In the genomic region with DNA sequence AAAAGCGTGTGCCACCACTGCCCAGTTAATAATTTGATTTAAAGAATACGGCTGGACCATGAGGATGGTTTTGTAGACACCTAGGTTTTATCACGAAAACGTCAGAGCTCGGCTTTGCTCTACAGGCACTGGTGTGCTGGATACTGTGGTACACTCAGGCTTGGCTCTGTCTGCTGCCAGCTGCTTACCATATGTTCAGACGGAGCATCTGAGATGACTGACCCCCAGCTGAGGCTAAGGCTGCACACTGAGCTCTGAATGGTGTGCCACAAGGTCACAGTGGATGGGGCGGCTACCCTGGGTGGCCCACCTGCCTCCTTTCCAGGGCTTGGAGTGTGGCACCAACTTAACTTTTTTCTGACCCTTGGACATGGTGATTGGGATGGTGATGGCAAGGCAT, we compare ENCODE assay signal across 23 mouse cellular contexts. TPM values are rescaled to one million over a fixed set of nuclear protein-coding genes. Genes with fewer than 3 reads are reported as not detected.
DNase-seq lines count a peak whose midpoint lies in the region; ATAC-seq and TF ChIP-seq lines count a peak whose summit lies in the region.
"Had no signal": no experiment of that assay in that cellular context is flagged by ENCODE, and none has a peak within 500 bp of the region (broad histone marks: within the 10 kb centered on the region; RNA-seq: fewer than 3 reads in every experiment).

No protein-coding gene starts in this region.

- H3ac ChIP-seq in myocyte (ENCODE audit: control insufficient read depth, insufficient read length): no peak overlapping the region

- no peak overlapping the region for H3K4me3 ChIP-seq in midbrain, postnatal 0 days (ENCODE audit: low read depth, low read length)
- no peak overlapping the region for H3K4me3 ChIP-seq in midbrain, embryonic 13.5 days (replicated peaks)
- H3K4me3 ChIP-seq in myocyte: no peak overlapping the region
- H3K4me3 ChIP-seq: embryonic facial prominence, embryonic 13.5 days; forebrain, embryonic 13.5 days; heart, embryonic 13.5 days; hindbrain, embryonic 13.5 days had no signal

- no peaks in the 10 kb centered on the region for H3K79me2 ChIP-seq in myocyte (ENCODE audit: control insufficient read depth, insufficient read depth)

- 83% methylated on average over 7 of the region's 7 CpGs for WGBS in midbrain, postnatal 0 days
- 84% methylated on average over 7 of the region's 7 CpGs for WGBS in midbrain, embryonic 13.5 days

- no peaks in the 10 kb centered on the region for H3K9me3 ChIP-seq in midbrain, postnatal 0 days (ENCODE audit: low read length)
- no peaks in the 10 kb centered on the region for H3K9me3 ChIP-seq in midbrain, embryonic 13.5 days
- H3K9me3 ChIP-seq: forebrain, embryonic 13.5 days; heart, embryonic 13.5 days; hindbrain, embryonic 13.5 days had no signal

- no peak overlapping the region for H3K9ac ChIP-seq in midbrain, postnatal 0 days (replicated peaks; ENCODE audit: low read length, poor library complexity, severe bottlenecking)
- H3K9ac ChIP-seq in midbrain, embryonic 13.5 days (replicated peaks): no peak overlapping the region
- H3K9ac ChIP-seq: embryonic facial prominence, embryonic 13.5 days; forebrain, embryonic 13.5 days; forebrain, postnatal 0 days; heart, embryonic 13.5 days; hindbrain, embryonic 13.5 days had no signal

- no peak overlapping the region for H3K27ac ChIP-seq in midbrain, postnatal 0 days (ENCODE audit: low read depth, low read length)
- no peak overlapping the region for H3K27ac ChIP-seq in midbrain, embryonic 13.5 days
- H3K27ac ChIP-seq: embryonic facial prominence, embryonic 13.5 days; forebrain, embryonic 13.5 days; heart, embryonic 13.5 days; hindbrain, embryonic 13.5 days had no signal

- intact Hi-C loops in left cerebral cortex, postnatal 4 days (cut with DNase I): no loop called here

- no peak overlapping the region for H3K4me2 ChIP-seq in midbrain, postnatal 0 days (ENCODE audit: low read depth, low read length, poor library complexity, severe bottlenecking)
- no peak overlapping the region for H3K4me2 ChIP-seq in midbrain, embryonic 13.5 days (replicated peaks)
- no peak overlapping the region for H3K4me2 ChIP-seq in myocyte (ENCODE audit: low read depth)
- H3K4me2 ChIP-seq: embryonic facial prominence, embryonic 13.5 days; forebrain, embryonic 13.5 days; heart, embryonic 13.5 days; hindbrain, embryonic 13.5 days had no signal

- TF ChIP-seq POLR2A in myocyte (IDR thresholded peaks at IDR 0.05; ENCODE audit: insufficient read length, low read depth): no peak

- no peaks in the 10 kb centered on the region for H3K4me1 ChIP-seq in midbrain, postnatal 0 days (ENCODE audit: insufficient read depth, low read length)
- H3K4me1 ChIP-seq in midbrain, embryonic 13.5 days (replicated peaks): peaks cover 6% of the 10 kb centered on the region; the same call in 1 of the 2 replicates
- H3K4me1 ChIP-seq: forebrain, embryonic 13.5 days had no signal

- no peaks in the 10 kb centered on the region for H3K27me3 ChIP-seq in midbrain, postnatal 0 days (ENCODE audit: insufficient read depth, low read length)
- peaks cover 4% of the 10 kb centered on the region for H3K27me3 ChIP-seq in midbrain, embryonic 13.5 days
- no peaks in the 10 kb centered on the region for H3K27me3 ChIP-seq in myocyte (ENCODE audit: control insufficient read depth, insufficient read depth, insufficient read length)
- H3K27me3 ChIP-seq: embryonic facial prominence, embryonic 13.5 days; forebrain, embryonic 13.5 days; heart, embryonic 13.5 days had no signal

- H3K36me3 ChIP-seq in midbrain, postnatal 0 days (ENCODE audit: insufficient read depth, low read length): no peaks in the 10 kb centered on the region
- no peaks in the 10 kb centered on the region for H3K36me3 ChIP-seq in midbrain, embryonic 13.5 days
- H3K36me3 ChIP-seq in myocyte (ENCODE audit: control insufficient read depth, insufficient read depth): peaks cover 26% of the 10 kb centered on the region
- H3K36me3 ChIP-seq: embryonic facial prominence, embryonic 13.5 days; G1E; hindbrain, embryonic 13.5 days had no signal

- no peak for ATAC-seq in cerebellum, adult (ENCODE audit: insufficient number of reproducible peaks, low FRiP score, low TSS enrichment)
- no peak for ATAC-seq in midbrain, postnatal 0 days (ENCODE audit: low FRiP score)
- no peak for ATAC-seq in midbrain, embryonic 13.5 days
- ATAC-seq: CD4-positive, CD25-positive, alpha-beta regulatory T cell, adult 4 months; forebrain, embryonic 13.5 days; forebrain, postnatal 0 days had no signal

- no peak for TF ChIP-seq CTCF in midbrain, postnatal 0 days (IDR thresholded peaks at IDR 0.05)

- peak; percentile 59 to 75 for DNase-seq in cerebellum, postnatal 10 days
- DNase-seq in left cerebral cortex, postnatal 4 days: peak; percentile 62
- DNase-seq in left cerebral cortex, adult 9 months (ENCODE audit: low spot score in 2 of 2): no peak
- peak; percentile 39 for DNase-seq in midbrain, postnatal 0 days (ENCODE audit: low spot score)
- no peak for DNase-seq in adrenal gland, postnatal 14 days
- DNase-seq: adrenal gland, adult 8-10 months; B cell, adult 2 months; cerebellum, adult 11-12 months; cerebellum, adult 9-10 months; cerebellum, postnatal 36 days; embryo, embryonic 11 days; forebrain, postnatal 0 days; gastrocnemius, postnatal 25 days; heart, postnatal 36 days had no signal

TF ChIP-seq in myocyte, 11 proteins besides CTCF, POLR2A, EP300 and RAD21:
- TF ChIP-seq CEBPB (IDR thresholded peaks at IDR 0.05; ENCODE audit: insufficient read depth, poor library complexity, severe bottlenecking): no peak
- peak in 2 of 3 experiments; percentile 39 to 55 for TF ChIP-seq MYOD1 (IDR thresholded peaks at IDR 0.05; ENCODE audit: control insufficient read depth in 1 of 3, insufficient read length in 2 of 3, low read depth in 2 of 3)
- peak in 2 of 3 experiments; percentile 33 to 64 for TF ChIP-seq MYOG (IDR thresholded peaks at IDR 0.05; ENCODE audit: control insufficient read depth in 1 of 3, insufficient read depth in 1 of 3, insufficient read length in 2 of 3, low read depth in 2 of 3)
- no peak for TF ChIP-seq TCF3 (IDR thresholded peaks at IDR 0.05; ENCODE audit: insufficient read length, low read depth)
- TF ChIP-seq USF1 (IDR thresholded peaks at IDR 0.05; ENCODE audit: low read depth): no peak
- TF ChIP-seq E2F4 (IDR thresholded peaks at IDR 0.05; ENCODE audit: insufficient read depth): no peak
- TF ChIP-seq POLR2AphosphoS2 (IDR thresholded peaks at IDR 0.05; ENCODE audit: insufficient read length, low read depth): no peak
- TF ChIP-seq SRF (IDR thresholded peaks at IDR 0.05; ENCODE audit: control insufficient read depth, insufficient read length, low read depth): no peak
- TF ChIP-seq REST (IDR thresholded peaks at IDR 0.05; ENCODE audit: insufficient read depth, insufficient read length): no peak
- TF ChIP-seq MAX (IDR thresholded peaks at IDR 0.05; ENCODE audit: low read depth): no peak
- TF ChIP-seq TCF12 (IDR thresholded peaks at IDR 0.05; ENCODE audit: insufficient read depth, poor library complexity, severe bottlenecking): no peak

RNA-seq across cellular contexts. Expression of a gene that starts 38.4 kb away (rescaled TPM):
- total RNA-seq in left cerebral cortex, postnatal 4 days (2021): 1 to 10 TPM; 2.1 to 2.7 TPM
- total RNA-seq in midbrain, postnatal 0 days (2014; rRNA removed): 1.5 and 1.7 TPM in 2 replicates
- polyA plus RNA-seq in midbrain, postnatal 0 days (2015; fragmentation: Nextera tagmentation; extraction: Ambion mirVana): 1.7 and 1.9 TPM in 2 replicates
- polyA plus RNA-seq in midbrain, embryonic 13.5 days (2015; fragmentation: Nextera tagmentation; extraction: Ambion mirVana): 0.59 and 0.78 TPM in 2 replicates
- 0.95 TPM for polyA plus RNA-seq in myocyte (2012; fragmentation: generic; extraction: Trizol)
- total RNA-seq in adrenal gland, postnatal 14 days (2021): 1.3 and 6.9 TPM in 2 replicates
- total RNA-seq: G1E had no signal

RNA-seq across cellular contexts. Expression of a gene that starts 53.6 kb away (rescaled TPM):
- 10 to 100 TPM; 28.0 to 30.4 TPM for total RNA-seq in left cerebral cortex, postnatal 4 days (2021)
- 9.6 and 14.0 TPM in 2 replicates for total RNA-seq in midbrain, postnatal 0 days (2014; rRNA removed)
- 4.3 and 5.8 TPM in 2 replicates for polyA plus RNA-seq in midbrain, postnatal 0 days (2015; fragmentation: Nextera tagmentation; extraction: Ambion mirVana)
- 4.7 and 6.2 TPM in 2 replicates for polyA plus RNA-seq in midbrain, embryonic 13.5 days (2015; fragmentation: Nextera tagmentation; extraction: Ambion mirVana)
- polyA plus RNA-seq in myocyte (2012; fragmentation: generic; extraction: Trizol): 86.2 TPM
- 26.6 and 40.0 TPM in 2 replicates for total RNA-seq in adrenal gland, postnatal 14 days (2021)

Comparison
In these comparisons a context has a peak if more than half of its experiments do, and no peak if none do; other contexts are left out.
1. DNase-seq: peak in cerebellum, postnatal 10 days (2 of 2), left cerebral cortex, postnatal 4 days (single experiment) and midbrain, postnatal 0 days (single experiment); none in left cerebral cortex, adult 9 months (0 of 2) and adrenal gland, postnatal 14 days (single experiment).